Mouse (Mus musculus): Measurements from ENCODE around the gene Slc11a1. TPM values are rescaled to one million over a fixed set of nuclear protein-coding genes. Genes with fewer than 3 reads are reported as not detected.
A peak's percentile ranks its signal among the peaks of the same experiment; 100 is the strongest.

Gene Slc11a1
- polyA plus RNA-seq, 1 experiment: 12.7 TPM

- Histone ChIP-seq H3K36me3 (ENCODE audit: control insufficient read depth, insufficient read depth, low read length) (no peaks in the 10 kb centered on the region), H3K27ac (ENCODE audit: insufficient read depth, low read depth, low read length) (no peak overlapping the region), H3K4me1 (ENCODE audit: control insufficient read depth, insufficient read depth, insufficient read length, low read length) (peaks cover 2% of the 10 kb centered on the region; the same call in 1 of the 2 replicates), H3K4me3 (ENCODE audit: low read depth, low read length) (no peak overlapping the region), H3K27me3 (ENCODE audit: control insufficient read depth, insufficient read depth, low read length) (no peaks in the 10 kb centered on the region)
- WGBS: 84% methylated on average over 7 of the region's 7 CpGs
- no peak for TF ChIP-seq POLR2A (IDR thresholded peaks at IDR 0.05; ENCODE audit: low read depth, low read length)
- TF ChIP-seq CTCF (IDR thresholded peaks at IDR 0.05; ENCODE audit: extremely low read depth, insufficient read length, insufficient replicate concordance, low read depth, low read length): no peak
Measured at GRCm38 (mm10) chr1:74341898-74342297, 33.1 kb upstream of the Slc11a1 start.

GRCm38 (mm10) chr1:74342308-74342707 is 32.7 kb upstream of the Slc11a1 start:
- TF ChIP-seq CTCF (IDR thresholded peaks at IDR 0.05; ENCODE audit: extremely low read depth, insufficient read length, insufficient replicate concordance, low read depth, low read length) (no peak), POLR2A (IDR thresholded peaks at IDR 0.05; ENCODE audit: low read depth, low read length) (no peak)
- no peaks in the 10 kb centered on the region for H3K27me3 ChIP-seq (ENCODE audit: control insufficient read depth, insufficient read depth, low read length)
- H3K36me3 ChIP-seq (ENCODE audit: control insufficient read depth, insufficient read depth, low read length): no peaks in the 10 kb centered on the region
- H3K27ac ChIP-seq (ENCODE audit: insufficient read depth, low read depth, low read length): no peak overlapping the region
- 86% methylated on average over 1 of the region's 1 CpGs for WGBS
- H3K4me3 ChIP-seq (ENCODE audit: low read depth, low read length): no peak overlapping the region
- H3K4me1 ChIP-seq (ENCODE audit: control insufficient read depth, insufficient read depth, insufficient read length, low read length): peaks cover 2% of the 10 kb centered on the region; the same call in 1 of the 2 replicates

- Histone ChIP-seq H3K36me3 (ENCODE audit: control insufficient read depth, insufficient read depth, low read length) (no peaks in the 10 kb centered on the region), H3K27ac (ENCODE audit: insufficient read depth, low read depth, low read length) (no peak overlapping the region), H3K4me3 (ENCODE audit: low read depth, low read length) (no peak overlapping the region), H3K27me3 (ENCODE audit: control insufficient read depth, insufficient read depth, low read length) (no peaks in the 10 kb centered on the region), H3K4me1 (ENCODE audit: control insufficient read depth, insufficient read depth, insufficient read length, low read length) (peaks cover 2% of the 10 kb centered on the region; the same call in 1 of the 2 replicates)
- WGBS: 72% methylated on average over 5 of the region's 5 CpGs
- TF ChIP-seq POLR2A (IDR thresholded peaks at IDR 0.05; ENCODE audit: low read depth, low read length) (no peak), CTCF (IDR thresholded peaks at IDR 0.05; ENCODE audit: extremely low read depth, insufficient read length, insufficient replicate concordance, low read depth, low read length) (no peak)
Measured at GRCm38 (mm10) chr1:74343161-74343560, 31.8 kb upstream of the Slc11a1 start.

GRCm38 (mm10) chr1:74344163-74344916 is 30.7 kb upstream of the Slc11a1 start:
- H3K27me3 ChIP-seq (ENCODE audit: control insufficient read depth, insufficient read depth, low read length): no peaks in the 10 kb centered on the region
- no peak for TF ChIP-seq CTCF (IDR thresholded peaks at IDR 0.05; ENCODE audit: extremely low read depth, insufficient read length, insufficient replicate concordance, low read depth, low read length)
- TF ChIP-seq POLR2A (IDR thresholded peaks at IDR 0.05; ENCODE audit: low read depth, low read length): no peak
- no peaks in the 10 kb centered on the region for H3K36me3 ChIP-seq (ENCODE audit: control insufficient read depth, insufficient read depth, low read length)
- 80% methylated on average over 11 of the region's 11 CpGs for WGBS
- H3K4me3 ChIP-seq (ENCODE audit: low read depth, low read length): no peak overlapping the region
- H3K4me1 ChIP-seq (ENCODE audit: control insufficient read depth, insufficient read depth, insufficient read length, low read length): peaks cover 2% of the 10 kb centered on the region; the same call in 1 of the 2 replicates
- H3K27ac ChIP-seq (ENCODE audit: insufficient read depth, low read depth, low read length): peak overlapping the region; percentile 46; the same call in 1 of the 2 replicates

GRCm38 (mm10) chr1:74351185-74351769 is 23.7 kb upstream of the Slc11a1 start:
- no peaks in the 10 kb centered on the region for H3K36me3 ChIP-seq (ENCODE audit: control insufficient read depth, insufficient read depth, low read length)
- no peaks in the 10 kb centered on the region for H3K27me3 ChIP-seq (ENCODE audit: control insufficient read depth, insufficient read depth, low read length)
- H3K27ac ChIP-seq (ENCODE audit: insufficient read depth, low read depth, low read length): no peak overlapping the region
- no peak overlapping the region for H3K4me3 ChIP-seq (ENCODE audit: low read depth, low read length)
- TF ChIP-seq CTCF (IDR thresholded peaks at IDR 0.05; ENCODE audit: extremely low read depth, insufficient read length, insufficient replicate concordance, low read depth, low read length) (no peak), POLR2A (IDR thresholded peaks at IDR 0.05; ENCODE audit: low read depth, low read length) (no peak)
- WGBS: 86% methylated on average over 13 of the region's 13 CpGs
- no peaks in the 10 kb centered on the region for H3K4me1 ChIP-seq (ENCODE audit: control insufficient read depth, insufficient read depth, insufficient read length, low read length)

- Histone ChIP-seq H3K27ac (ENCODE audit: insufficient read depth, low read depth, low read length) (no peak overlapping the region), H3K27me3 (ENCODE audit: control insufficient read depth, insufficient read depth, low read length) (no peaks in the 10 kb centered on the region), H3K36me3 (ENCODE audit: control insufficient read depth, insufficient read depth, low read length) (no peaks in the 10 kb centered on the region), H3K4me3 (ENCODE audit: low read depth, low read length) (no peak overlapping the region), H3K4me1 (ENCODE audit: control insufficient read depth, insufficient read depth, insufficient read length, low read length) (no peaks in the 10 kb centered on the region)
- TF ChIP-seq POLR2A (IDR thresholded peaks at IDR 0.05; ENCODE audit: low read depth, low read length): no peak
- no peak for TF ChIP-seq CTCF (IDR thresholded peaks at IDR 0.05; ENCODE audit: extremely low read depth, insufficient read length, insufficient replicate concordance, low read depth, low read length)
- WGBS: 86% methylated on average over 5 of the region's 5 CpGs
Measured at GRCm38 (mm10) chr1:74352532-74353096, 22.4 kb upstream of the Slc11a1 start.
